Mouse (Mus musculus) erythroblast, embryonic 14.5 days (primary cell): ENCODE results near the gene Olfr1342. TPM values are rescaled to one million over a fixed set of nuclear protein-coding genes. Genes with fewer than 3 reads are reported as not detected.

Experiments used
- H3K27me3 ChIP-seq: 2 replicates; pipeline ENCODE4 v1.6.1; 2012; ENCODE audit warnings: inconsistent platforms; ENCODE audit not compliant: control insufficient read depth
- H3K36me3 ChIP-seq: 2 replicates; pipeline ENCODE4 v1.6.1; 2012; ENCODE audit warnings: mild to moderate bottlenecking, inconsistent platforms; ENCODE audit not compliant: control insufficient read depth
- H3K4me1 ChIP-seq: 2 replicates; pipeline ENCODE4 v1.6.1; 2012; ENCODE audit warnings: inconsistent platforms; ENCODE audit not compliant: control insufficient read depth
- H3K4me3 ChIP-seq: replicated peaks from 2 replicates; pipeline ENCODE3; 2012; ENCODE audit warnings: moderate library complexity, mild to moderate bottlenecking, inconsistent platforms
- H3K9me3 ChIP-seq: 2 replicates; pipeline ENCODE4 v1.6.1; 2012; ENCODE audit warnings: low read length, inconsistent platforms, mixed read lengths; ENCODE audit not compliant: control insufficient read depth
- GATA1 ChIP-seq: IDR thresholded peaks from 2 replicates; pipeline ENCODE4 v1.6.1; 2012; ENCODE audit warnings: low read length, inconsistent platforms, mixed read lengths
- TAL1 ChIP-seq: IDR thresholded peaks from 3 replicates; pipeline ENCODE4 v1.6.1; 2012; ENCODE audit warnings: low read length, inconsistent platforms, mixed read lengths
- polyA plus RNA-seq: library from polyadenylated mRNA; stranded (reverse); fragments of >175 nt; gene quantifications from 2 replicates; pipeline ENCODE4 v1.2.3, GENCODE M21; 2012

Gene Olfr1342
- polyA plus RNA-seq, 1 experiment: not detected

DNA sequence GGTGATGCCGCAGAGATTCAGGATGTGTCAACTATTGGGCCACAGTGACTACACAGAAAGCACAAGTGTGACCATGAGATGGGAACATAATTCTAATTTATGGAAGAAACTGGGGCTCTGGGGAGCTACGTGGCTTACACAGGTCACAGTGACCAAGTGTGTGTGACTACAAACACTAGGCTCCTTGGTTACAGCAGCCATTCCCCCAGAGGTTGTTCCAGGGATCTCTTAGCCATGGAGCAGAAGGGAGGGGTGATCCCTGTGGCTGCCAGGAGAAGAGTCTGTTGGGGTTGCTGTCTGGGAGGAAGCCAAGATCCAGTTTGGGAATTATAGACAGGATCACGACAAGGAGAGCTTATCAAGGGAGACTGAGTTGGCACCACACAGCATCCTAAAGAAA is 10.7 kb upstream of the Olfr1342 start, which contains the start of gene Olfr1341:
TSS of gene Olfr1341 (plus strand) at position 301 of the 400 bp plus-strand sequence.
- Histone ChIP-seq H3K4me3 (no peak within 1 kb of the TSS), H3K36me3 (no peaks in the 10 kb centered on the region)
- TF ChIP-seq TAL1 (no peak), GATA1 (no peak)

DNA sequence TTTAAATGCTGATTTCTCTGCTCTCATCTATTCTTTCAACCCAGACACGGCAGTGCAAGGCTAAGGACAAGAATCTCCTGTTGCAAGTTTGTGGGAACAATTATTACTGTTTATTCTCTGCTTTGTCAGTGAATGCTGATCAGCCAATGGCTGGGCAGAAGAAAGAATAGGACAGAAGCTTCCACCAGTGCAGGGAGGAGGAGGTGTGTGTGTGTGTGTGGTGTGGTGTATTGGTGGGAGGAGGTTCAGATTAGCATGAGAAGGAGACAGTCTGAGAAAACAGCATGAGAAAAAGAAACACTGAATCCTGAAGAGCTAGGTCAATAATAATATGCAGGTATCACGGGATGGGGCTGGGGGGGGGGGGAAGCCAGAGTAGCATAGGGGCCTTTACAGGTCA is 1.3 kb upstream of the Olfr1342 start:
- H3K9me3 ChIP-seq: no peaks in the 10 kb centered on the region
- H3K36me3 ChIP-seq: no peaks in the 10 kb centered on the region
- H3K27me3 ChIP-seq: no peaks in the 10 kb centered on the region
- TF ChIP-seq TAL1 (no peak), GATA1 (no peak)
- H3K4me3 ChIP-seq: no peak overlapping the region
- no peaks in the 10 kb centered on the region for H3K4me1 ChIP-seq

More for the DNA sequence above, 10.7 kb upstream of the Olfr1342 start, which contains the start of gene Olfr1341:
- Histone ChIP-seq H3K4me1 (no peaks in the 10 kb centered on the region), H3K9me3 (no peaks in the 10 kb centered on the region), H3K27me3 (no peaks in the 10 kb centered on the region)

DNA sequence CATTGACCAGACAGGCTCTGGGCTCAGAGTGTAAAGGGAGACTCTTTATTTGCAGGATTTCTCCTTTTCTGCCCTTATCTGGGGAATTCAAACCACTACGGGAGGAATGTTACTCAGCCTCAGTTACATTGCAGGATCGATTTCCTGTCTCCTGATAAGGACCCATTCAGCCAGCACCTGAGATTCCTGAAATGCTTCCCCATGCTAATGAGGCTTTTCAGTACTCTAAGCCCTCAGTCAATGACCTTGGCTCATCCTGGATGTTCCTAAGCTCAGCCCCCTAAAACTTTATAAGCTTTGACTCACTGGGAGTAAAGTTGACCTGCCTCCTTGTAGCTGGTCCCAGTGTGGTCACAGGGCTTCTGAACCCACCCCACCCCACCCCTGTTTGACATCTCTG is 5.5 kb downstream of the Olfr1342 start:
- Histone ChIP-seq H3K4me1 (no peaks in the 10 kb centered on the region), H3K4me3 (no peak overlapping the region), H3K9me3 (no peaks in the 10 kb centered on the region), H3K27me3 (no peaks in the 10 kb centered on the region), H3K36me3 (no peaks in the 10 kb centered on the region)
- no peak for TF ChIP-seq TAL1
- TF ChIP-seq GATA1: no peak

DNA sequence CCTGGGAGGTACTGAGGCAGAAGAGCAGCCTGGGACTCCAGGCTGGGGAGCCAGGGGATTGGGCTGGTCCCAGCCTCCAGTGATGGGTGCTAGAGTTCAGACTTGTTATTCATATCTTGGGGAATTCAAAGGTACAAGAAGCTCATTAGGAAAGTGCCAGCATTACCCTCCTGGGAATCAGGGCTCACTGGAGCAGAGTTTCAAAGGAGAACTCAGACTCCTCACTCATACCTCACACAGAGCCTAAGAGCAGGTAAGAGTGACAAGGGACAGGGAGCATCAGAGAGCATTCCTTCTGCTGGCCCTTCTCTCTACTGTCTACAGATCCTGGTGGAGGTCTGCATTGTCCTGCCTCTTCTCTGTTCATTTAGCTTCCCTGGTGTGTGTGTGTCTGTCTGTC is 33.9 kb downstream of the Olfr1342 start, which contains the start of gene Olfr62:
TSS of gene Olfr62 (plus strand) at position 301 of the 400 bp plus-strand sequence.
- Histone ChIP-seq H3K36me3 (no peaks in the 10 kb centered on the region), H3K27me3 (no peaks in the 10 kb centered on the region), H3K4me1 (no peaks in the 10 kb centered on the region), H3K9me3 (no peaks in the 10 kb centered on the region), H3K4me3 (no peak within 1 kb of the TSS)
- no peak for TF ChIP-seq TAL1

DNA sequence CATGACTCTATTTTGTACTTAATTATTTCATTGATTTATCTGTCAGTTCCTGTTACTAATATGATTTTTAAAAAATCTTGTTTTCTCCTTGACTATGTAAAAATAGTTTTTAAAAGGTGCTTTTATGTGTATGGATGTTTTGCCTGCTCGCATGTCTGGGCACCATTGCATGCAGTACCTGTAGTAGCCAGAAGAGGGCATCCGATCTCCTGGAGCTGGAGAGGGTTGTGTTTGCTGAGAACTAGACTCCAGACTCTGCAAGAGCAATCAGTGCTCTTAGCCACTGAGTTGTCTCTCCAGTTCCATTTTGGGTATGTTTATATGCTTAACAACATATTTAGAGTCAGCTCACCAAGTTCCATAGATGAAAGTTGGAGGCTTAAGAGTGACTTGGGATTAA is 47.3 kb downstream of the Olfr1342 start:
- TF ChIP-seq TAL1 (no peak), GATA1 (no peak)
- H3K27me3 ChIP-seq: peaks cover 3% of the 10 kb centered on the region; the same call in 1 of the 2 replicates

DNA sequence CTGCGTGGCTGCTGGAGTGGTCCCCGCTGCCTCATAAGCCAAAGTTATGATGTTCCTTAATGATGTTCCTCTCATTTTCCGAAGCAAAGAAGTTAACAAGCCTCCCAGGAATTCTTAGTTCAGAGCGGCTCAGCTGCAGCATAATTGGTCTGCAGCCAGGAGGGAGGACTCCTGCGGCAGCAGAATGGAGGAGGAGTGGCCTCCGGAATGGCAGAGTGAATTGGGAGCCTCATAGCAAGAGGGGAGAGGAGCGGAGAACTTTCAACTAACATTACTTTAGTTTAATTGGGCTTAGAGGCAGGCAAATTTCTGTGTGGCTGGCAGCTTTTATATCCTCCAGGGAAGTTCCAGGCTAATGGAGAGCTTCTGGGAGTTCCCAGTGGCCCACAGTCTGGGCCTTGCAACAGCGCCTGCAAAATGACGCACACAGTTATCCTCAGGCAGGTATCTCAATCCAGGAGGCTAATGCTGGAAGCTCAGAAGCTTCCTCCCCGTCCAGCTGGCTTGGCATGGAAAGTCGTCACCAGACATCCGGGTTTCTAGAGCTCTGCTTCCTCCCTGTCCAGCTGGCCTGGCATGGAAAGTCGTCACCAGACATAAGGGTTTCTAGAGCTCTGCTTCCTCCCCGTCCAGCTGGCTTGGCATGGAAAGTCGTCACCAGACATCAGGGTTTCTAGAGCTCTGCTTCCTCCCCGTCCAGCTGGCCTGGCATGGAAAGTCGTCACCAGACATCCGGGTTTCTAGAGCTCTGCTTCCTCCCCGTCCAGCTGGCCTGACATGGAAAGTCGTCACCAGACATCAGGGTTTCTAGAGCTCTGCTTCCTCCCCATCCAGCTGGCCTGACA is 50.0 kb downstream of the Olfr1342 start:
- H3K36me3 ChIP-seq: no peaks in the 10 kb centered on the region
- H3K4me3 ChIP-seq: no peak overlapping the region
- TF ChIP-seq GATA1 (no peak), TAL1 (no peak)
- H3K4me1 ChIP-seq: no peaks in the 10 kb centered on the region
- peaks cover 3% of the 10 kb centered on the region; the same call in 1 of the 2 replicates for H3K27me3 ChIP-seq
- no peaks in the 10 kb centered on the region for H3K9me3 ChIP-seq

More for the DNA sequence above, 47.3 kb downstream of the Olfr1342 start:
- Histone ChIP-seq H3K4me1 (no peaks in the 10 kb centered on the region), H3K36me3 (no peaks in the 10 kb centered on the region), H3K9me3 (no peaks in the 10 kb centered on the region), H3K4me3 (no peak overlapping the region)

Other genes with a start within 250 kb of the Olfr1342 start
- 0.11 and 0.13 TPM in 2 replicates for gene Mpl, start 235.2 kb downstream of the Olfr1342 start, polyA plus RNA-seq
- 0.08 and 0.10 TPM in 2 replicates for gene Tie1, start 202.7 kb downstream of the Olfr1342 start, polyA plus RNA-seq
- gene 2610528J11Rik, start 165.8 kb downstream of the Olfr1342 start, polyA plus RNA-seq: 0.05 TPM in 1 of 2 replicates, not detected in the other
- gene Tmem125, start 148.7 kb downstream of the Olfr1342 start, polyA plus RNA-seq: not detected in 2 replicates
- 0.17 and 0.32 TPM in 2 replicates for gene Cfap57, start 72.0 kb downstream of the Olfr1342 start, polyA plus RNA-seq
- gene Ebna1bp2, start 72.0 kb downstream of the Olfr1342 start, polyA plus RNA-seq: 0.83 and 1.8 TPM in 2 replicates
- gene Olfr62, start 33.8 kb downstream of the Olfr1342 start, polyA plus RNA-seq: not detected in 2 replicates
- not detected in 2 replicates for gene Olfr1341, start 10.8 kb upstream of the Olfr1342 start, polyA plus RNA-seq
- not detected in 2 replicates for gene Olfr1340, start 27.4 kb upstream of the Olfr1342 start, polyA plus RNA-seq
- gene Olfr1339, start 39.4 kb upstream of the Olfr1342 start, polyA plus RNA-seq: not detected in 2 replicates
- gene Olfr1338, start 66.0 kb upstream of the Olfr1342 start, polyA plus RNA-seq: not detected in 2 replicates
- gene Olfr1337, start 89.8 kb upstream of the Olfr1342 start, polyA plus RNA-seq: not detected in 2 replicates
- gene Olfr1335, start 117.2 kb upstream of the Olfr1342 start, polyA plus RNA-seq: not detected in 2 replicates
- gene Olfr1333, start 143.5 kb upstream of the Olfr1342 start, polyA plus RNA-seq: not detected in 2 replicates
- gene Olfr1331, start 171.9 kb upstream of the Olfr1342 start, polyA plus RNA-seq: not detected in 2 replicates
- not detected in 2 replicates for gene Olfr1330, start 195.8 kb upstream of the Olfr1342 start, polyA plus RNA-seq
- not detected in 2 replicates for gene Olfr1329, start 224.7 kb upstream of the Olfr1342 start, polyA plus RNA-seq
- gene Olfr1328, start 245.9 kb upstream of the Olfr1342 start, polyA plus RNA-seq: 0.02 TPM in 1 of 2 replicates, not detected in the other